Mouse (Mus musculus) liver, embryonic 14.5 days (tissue): ENCODE results near the gene Fbxl2.

Source experiments
- CTCF ChIP-seq: IDR thresholded peaks from 2 replicates; pipeline ENCODE4 v1.5.1; 2016; ENCODE audit warnings: antibody characterized with exemption, low read depth, control low read depth
- EP300 ChIP-seq: IDR thresholded peaks from 2 replicates; pipeline ENCODE4 v1.6.1; 2016; ENCODE audit warnings: antibody characterized with exemption, low read depth

DNA sequence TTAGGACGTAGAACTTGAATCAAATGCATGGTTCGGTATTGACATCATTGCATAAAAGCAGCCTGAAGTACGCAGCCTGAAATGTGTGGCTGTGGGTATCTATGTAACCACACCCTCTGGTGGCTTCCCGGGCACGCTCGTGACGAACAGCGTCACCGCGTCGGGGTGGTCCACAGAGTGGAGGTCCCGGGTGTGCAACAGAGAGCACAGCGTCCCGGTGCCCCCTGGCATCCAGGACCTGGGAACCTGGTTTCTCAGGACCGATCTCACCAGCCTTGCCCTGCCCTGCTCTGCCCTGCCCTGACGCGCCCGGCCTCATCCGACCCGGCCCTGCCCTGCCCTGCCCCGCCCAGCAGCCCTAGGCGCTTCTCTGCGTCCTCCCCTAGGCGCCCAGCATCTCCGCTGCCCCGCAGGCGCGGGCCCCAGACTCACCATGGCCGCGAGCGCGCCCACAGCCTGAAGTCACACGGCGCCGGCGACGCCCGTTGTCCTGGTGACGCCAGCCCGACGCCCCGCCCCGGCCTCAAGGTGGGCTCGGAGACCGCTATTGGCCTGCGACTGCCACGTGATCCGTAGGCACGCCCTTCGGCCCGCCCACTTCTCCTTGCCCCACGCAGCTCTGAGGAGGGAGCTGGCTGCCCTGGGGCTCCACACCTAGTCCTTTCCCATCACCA, 19.6 kb downstream of the Fbxl2 start:
- TF ChIP-seq CTCF (no peak), EP300 (no peak)
